Mouse (Mus musculus): ENCODE results near the gene Tns2. TPM values are rescaled to one million over a fixed set of nuclear protein-coding genes. Genes with fewer than 3 reads are reported as not detected.

Tns2 gene
- total RNA-seq, 2 experiments from 2014 or later = 76.9 to 89.5 TPM

DNA sequence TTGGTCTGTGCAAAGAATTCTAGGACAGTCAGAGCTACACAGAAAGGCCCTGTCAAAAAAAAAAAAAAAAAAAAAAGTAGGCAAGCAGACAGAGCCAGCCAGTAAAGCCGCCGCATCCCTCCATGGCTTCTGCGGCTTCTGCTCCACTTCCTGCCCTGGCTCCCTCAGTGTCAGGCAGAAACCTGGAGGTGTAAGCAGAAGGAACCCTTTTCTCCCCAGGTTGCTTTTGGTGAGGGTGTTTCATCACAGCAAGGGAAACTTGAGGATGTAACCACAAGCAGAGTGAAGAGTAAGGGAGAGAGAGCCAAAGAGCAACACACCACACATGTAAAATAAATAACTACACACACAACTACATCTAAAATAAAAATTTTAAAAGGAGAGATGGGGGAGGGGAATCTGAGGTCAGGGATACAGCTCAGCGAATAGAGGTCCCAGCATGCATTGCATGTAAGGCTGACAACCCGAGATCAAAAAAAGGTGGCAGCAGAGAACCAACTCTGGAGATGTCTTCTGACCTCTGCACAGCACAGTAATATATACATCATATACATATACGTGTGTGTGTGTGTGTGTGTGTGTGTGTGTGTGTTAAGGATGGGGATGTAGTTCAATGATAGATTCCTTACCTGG is 65.4 kb downstream of the Tns2 start:
- DNase-seq (ENCODE audit: low spot score in 2 of 2) = no peak

Other genes with a start within 250 kb of the Tns2 start
- under 1 TPM in 1 of 2 experiments, not detected in 1; 0.56 TPM for gene Krt1, start 249.6 kb upstream of the Tns2 start, total RNA-seq (2021)
- not detected for gene Krt77, start 230.7 kb upstream of the Tns2 start, total RNA-seq (2021)
- gene Krt76, start 207.5 kb upstream of the Tns2 start, total RNA-seq (2021) = under 1 TPM in 1 of 2 experiments, not detected in 1; 0.13 TPM
- not detected for gene Krt4, start 175.7 kb upstream of the Tns2 start, total RNA-seq (2021)
- 1 to 10 TPM in 1 of 2 experiments, under 1 TPM in 1; 0.73 to 3.6 TPM for gene Krt79, start 160.1 kb upstream of the Tns2 start, total RNA-seq (2021)
- not detected for gene Krt78, start 146.1 kb upstream of the Tns2 start, total RNA-seq (2021)
- gene Krt8, start 95.9 kb upstream of the Tns2 start, total RNA-seq (2021) = 1 to 10 TPM in 1 of 2 experiments, under 1 TPM in 1; 0.70 to 1.1 TPM
- 1 to 10 TPM; 1.0 to 1.3 TPM for gene Krt18, start 72.2 kb upstream of the Tns2 start, total RNA-seq (2021)
- gene Eif4b, start 26.6 kb upstream of the Tns2 start, total RNA-seq (2021) = 100 to 1,000 TPM; 197 to 252 TPM
- gene Spryd3, start 35.8 kb downstream of the Tns2 start, total RNA-seq (2021) = 10 to 100 TPM; 33.0 to 36.9 TPM
- 10 to 100 TPM; 45.1 to 66.2 TPM for gene Igfbp6, start 43.9 kb downstream of the Tns2 start, total RNA-seq (2021)
- under 1 TPM; 0.26 to 0.56 TPM for gene Soat2, start 50.1 kb downstream of the Tns2 start, total RNA-seq (2021)
- gene Zfp740, start 102.8 kb downstream of the Tns2 start, total RNA-seq (2021) = 10 to 100 TPM; 49.8 to 65.0 TPM
- gene Csad, start 104.3 kb downstream of the Tns2 start, total RNA-seq (2021) = 100 to 1,000 TPM in 1 of 2 experiments, 10 to 100 TPM in 1; 81.7 to 106 TPM
- gene Itgb7, start 131.5 kb downstream of the Tns2 start, total RNA-seq (2021) = 1 to 10 TPM; 4.1 to 7.4 TPM
- 10 to 100 TPM; 21.7 to 27.2 TPM for gene Rarg, start 157.1 kb downstream of the Tns2 start, total RNA-seq (2021)
- gene Gm9918, start 170.2 kb downstream of the Tns2 start, total RNA-seq (2021) = under 1 TPM in 1 of 2 experiments, not detected in 1; 0.13 TPM
- gene Mfsd5, start 179.0 kb downstream of the Tns2 start, total RNA-seq (2021) = 10 to 100 TPM; 32.6 to 35.2 TPM
- gene Espl1, start 195.9 kb downstream of the Tns2 start, total RNA-seq (2021) = 1 to 10 TPM; 1.3 to 1.9 TPM
- 100 to 1,000 TPM; 443 to 458 TPM for gene Pfdn5, start 225.7 kb downstream of the Tns2 start, total RNA-seq (2021)
- gene Myg1, start 231.3 kb downstream of the Tns2 start, total RNA-seq (2021) = 10 to 100 TPM; 48.9 to 54.7 TPM